Mouse (Mus musculus): ENCODE data around the gene Pram1.
A peak's percentile ranks its signal among the peaks of the same experiment; 100 is the strongest.
"Not testable (repeated sequence)": the region's sequence is repeated elsewhere in the genome, so short reads cannot be mapped to it uniquely, and the experiment has no call there.

Pram1 gene

GRCm38 (mm10) chr17:33637516-33638276 is at the start of gene Pram1:
Gene Pram1 (plus strand): TSS chr17:33638056.
- DNase-seq (ENCODE audit: low spot score), result no peak

- DNase-seq (ENCODE audit: low spot score), result no peak
Observed at GRCm38 (mm10) chr17:33597271-33597670, 40.6 kb upstream of the Pram1 start.

GRCm38 (mm10) chr17:33598506-33598905 is 39.4 kb upstream of the Pram1 start:
- no peak for DNase-seq (ENCODE audit: low spot score)

GRCm38 (mm10) chr17:33599836-33600475 is 37.9 kb upstream of the Pram1 start:
- no peak for DNase-seq (ENCODE audit: low spot score)

- DNase-seq (ENCODE audit: low spot score), result no peak
Observed at GRCm38 (mm10) chr17:33600831-33601230, 37.0 kb upstream of the Pram1 start.

GRCm38 (mm10) chr17:33601947-33602346 is 35.9 kb upstream of the Pram1 start:
- no peak for DNase-seq (ENCODE audit: low spot score)

GRCm38 (mm10) chr17:33607273-33607672 is 30.6 kb upstream of the Pram1 start:
- DNase-seq (ENCODE audit: low spot score), result no peak

GRCm38 (mm10) chr17:33610548-33610947 is 27.3 kb upstream of the Pram1 start:
- no peak for DNase-seq (ENCODE audit: low spot score)

GRCm38 (mm10) chr17:33613726-33614125 is 24.1 kb upstream of the Pram1 start:
- DNase-seq (ENCODE audit: low spot score), result not testable (repeated sequence)

GRCm38 (mm10) chr17:33627281-33627680 is 10.6 kb upstream of the Pram1 start:
- DNase-seq (ENCODE audit: low spot score), result no peak

- DNase-seq (ENCODE audit: low spot score), result peak; percentile 97
Observed at GRCm38 (mm10) chr17:33628621-33629486, 9.0 kb upstream of the Pram1 start, which contains the start of gene Zfp414. Gene Zfp414 (plus strand): TSS chr17:33629090.

- no peak for DNase-seq (ENCODE audit: low spot score)
Observed at GRCm38 (mm10) chr17:33629487-33630125, 8.2 kb upstream of the Pram1 start.

GRCm38 (mm10) chr17:33630171-33630895 is 7.5 kb upstream of the Pram1 start:
- DNase-seq (ENCODE audit: low spot score), result peak; percentile 20

GRCm38 (mm10) chr17:33631236-33631635 is 6.6 kb upstream of the Pram1 start:
- DNase-seq (ENCODE audit: low spot score), result no peak

GRCm38 (mm10) chr17:33631796-33632195 is 6.1 kb upstream of the Pram1 start:
- DNase-seq (ENCODE audit: low spot score), result no peak

- no peak for DNase-seq (ENCODE audit: low spot score)
Observed at GRCm38 (mm10) chr17:33637038-33637437, 818 bp upstream of the Pram1 start.

GRCm38 (mm10) chr17:33639743-33640142 is 1.9 kb downstream of the Pram1 start:
- no peak for DNase-seq (ENCODE audit: low spot score)

GRCm38 (mm10) chr17:33644068-33644467 is 6.2 kb downstream of the Pram1 start:
- DNase-seq (ENCODE audit: low spot score), result no peak

GRCm38 (mm10) chr17:33645073-33645472 is 7.2 kb downstream of the Pram1 start:
- no peak for DNase-seq (ENCODE audit: low spot score)

- no peak for DNase-seq (ENCODE audit: low spot score)
Observed at GRCm38 (mm10) chr17:33649781-33650475, 12.1 kb downstream of the Pram1 start.

GRCm38 (mm10) chr17:33666813-33667212 is 29.0 kb downstream of the Pram1 start:
- no peak for DNase-seq (ENCODE audit: low spot score)

Data from embryo, embryonic 10 days (tissue).